Mouse (Mus musculus): ENCODE data around the gene Rbm44.

GRCm38 (mm10) chr1:91187786-91188640 is 43.1 kb downstream of the Rbm44 start:
- TF ChIP-seq CTCF (IDR thresholded peaks at IDR 0.05; ENCODE audit: low read depth, low read length) = no peak
- no peak for TF ChIP-seq POLR2A (IDR thresholded peaks at IDR 0.05; ENCODE audit: extremely low read depth, insufficient read depth, low read length)

Measured in liver, adult 2 months (tissue).